Mouse (Mus musculus): ENCODE measurements at regions not wholly inside any gene's neighbourhood (a gene's known extent, or its start where the extent isn't known, plus 50 kb on each side); places are given as distances from the start of the nearest gene placed in this dataset.

DNA sequence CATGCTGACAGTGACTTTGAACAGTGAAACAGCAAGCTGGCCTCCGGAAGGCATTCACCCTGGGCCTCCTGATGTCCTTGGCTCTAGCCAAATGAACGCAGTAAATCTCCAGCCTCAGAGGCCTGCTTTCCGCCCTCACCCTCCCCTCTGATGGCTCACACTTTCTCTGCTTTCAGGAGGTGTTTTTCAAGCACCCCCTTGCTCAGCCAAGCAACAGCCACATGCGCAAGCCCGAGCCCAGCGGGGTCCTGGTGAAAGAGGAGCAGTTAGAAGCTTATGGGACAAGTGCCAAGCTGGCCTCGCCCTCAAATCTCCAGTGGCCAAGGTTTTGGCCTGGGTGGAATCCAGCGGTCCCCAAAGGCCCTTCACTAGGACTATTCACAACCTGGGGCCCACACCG, 109.6 kb upstream of the Zbtb40 start:
- no peak overlapping the region for H3K27ac ChIP-seq
- no peak for ATAC-seq (ENCODE audit: low FRiP score)
- no peaks in the 10 kb centered on the region for H3K36me3 ChIP-seq
- no peak overlapping the region for H3K4me3 ChIP-seq
- H3K9ac ChIP-seq, result 0 out of 2 replicates have a peak overlapping the region, but pooled peaks have one; percentile 30
- H3K4me2 ChIP-seq, result no peak overlapping the region
- H3K9me3 ChIP-seq, result no peaks in the 10 kb centered on the region
- WGBS, result 68% methylated on average over 9 of the region's 9 CpGs
- no peaks in the 10 kb centered on the region; the same call in none of the 2 replicates for H3K4me1 ChIP-seq (replicated peaks)
- H3K27me3 ChIP-seq, result peaks cover 6% of the 10 kb centered on the region

DNA sequence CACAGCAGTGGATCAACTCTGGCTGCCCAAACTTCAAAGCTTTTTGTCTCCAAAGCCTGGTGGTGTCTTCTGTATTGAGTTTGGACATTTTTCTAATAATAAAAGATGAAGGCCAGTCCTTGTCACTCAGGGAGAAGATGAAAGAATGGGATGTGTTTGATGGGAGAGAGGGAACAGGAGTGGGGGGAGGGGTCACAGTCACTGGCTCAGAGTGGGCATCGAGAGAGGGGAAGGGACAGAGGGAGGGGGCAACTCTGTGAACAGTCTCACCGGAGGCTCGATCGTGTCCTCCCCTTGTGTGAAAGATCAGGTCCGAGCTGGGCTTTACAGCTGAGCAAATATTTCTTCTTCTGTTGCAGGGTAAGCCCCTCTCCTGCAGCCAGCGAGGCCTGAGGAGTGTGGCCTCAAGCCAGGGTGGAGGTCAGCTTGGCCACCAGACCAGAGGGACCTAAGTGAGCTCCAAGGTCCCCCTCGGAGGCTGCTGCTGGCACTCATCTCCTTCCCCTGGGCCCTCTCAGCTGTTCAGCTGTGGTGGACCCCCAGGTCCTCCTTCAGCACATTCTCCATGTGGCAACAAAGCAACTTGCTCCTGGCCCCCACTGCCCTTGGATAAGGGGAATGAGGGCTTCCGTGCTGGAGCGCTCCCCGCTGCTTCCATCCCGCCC, 108.0 kb upstream of the Zbtb40 start:
- 59% methylated on average over 11 of the region's 11 CpGs for WGBS
- H3K27ac ChIP-seq, result no peak overlapping the region
- H3K27me3 ChIP-seq, result no peaks in the 10 kb centered on the region
- H3K9me3 ChIP-seq, result no peaks in the 10 kb centered on the region
- no peak for ATAC-seq (ENCODE audit: low FRiP score)
- H3K9ac ChIP-seq, result 0 out of 2 replicates have a peak overlapping the region, but pooled peaks have one; percentile 19
- H3K4me1 ChIP-seq (replicated peaks), result no peaks in the 10 kb centered on the region; the same call in none of the 2 replicates
- H3K36me3 ChIP-seq, result no peaks in the 10 kb centered on the region
- no peak overlapping the region for H3K4me2 ChIP-seq
- no peak overlapping the region for H3K4me3 ChIP-seq

DNA sequence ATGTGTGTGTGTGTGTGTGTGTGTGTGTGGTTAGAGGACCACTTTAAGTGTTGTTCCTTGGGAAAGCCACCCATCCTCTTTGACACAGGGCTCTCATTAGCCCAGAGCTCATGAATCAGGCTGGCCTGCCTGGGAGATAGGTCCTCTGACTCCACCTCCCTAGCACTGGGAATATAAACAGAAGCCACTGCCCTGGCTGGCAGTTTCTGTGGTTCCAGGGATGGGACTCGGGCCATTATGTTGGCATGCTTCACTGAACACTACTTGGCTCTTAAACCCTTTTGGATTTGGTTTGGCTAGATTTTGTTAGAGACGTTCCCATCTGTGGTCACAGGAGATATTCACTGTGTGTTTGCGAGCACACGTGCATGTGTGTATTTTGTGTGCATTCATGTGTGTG, 100.2 kb upstream of the Zbtb40 start:
- Histone ChIP-seq H3K4me3 (no peak overlapping the region), H3K9ac (no peak overlapping the region), H3K36me3 (no peaks in the 10 kb centered on the region), H3K4me2 (no peak overlapping the region), H3K27me3 (no peaks in the 10 kb centered on the region), H3K4me1 (replicated peaks) (no peaks in the 10 kb centered on the region), H3K27ac (0 out of 2 replicates have a peak overlapping the region, but pooled peaks have one; percentile 8), H3K9me3 (no peaks in the 10 kb centered on the region)
- no peak for ATAC-seq (ENCODE audit: low FRiP score)
- 80% methylated on average over 4 of the region's 4 CpGs for WGBS

GRCm38 (mm10) chr4:137147795-137148194, 99.2 kb upstream of the Zbtb40 start:
- Histone ChIP-seq H3K27ac (no peak overlapping the region), H3K9ac (no peak overlapping the region), H3K9me3 (no peaks in the 10 kb centered on the region), H3K4me1 (replicated peaks) (peaks cover 8% of the 10 kb centered on the region; the same call in 1 of the 2 replicates), H3K27me3 (no peaks in the 10 kb centered on the region), H3K4me3 (no peak overlapping the region), H3K36me3 (no peaks in the 10 kb centered on the region), H3K4me2 (no peak overlapping the region)
- ATAC-seq (ENCODE audit: low FRiP score), result no peak
- WGBS, result 79% methylated on average over 13 of the region's 13 CpGs

DNA sequence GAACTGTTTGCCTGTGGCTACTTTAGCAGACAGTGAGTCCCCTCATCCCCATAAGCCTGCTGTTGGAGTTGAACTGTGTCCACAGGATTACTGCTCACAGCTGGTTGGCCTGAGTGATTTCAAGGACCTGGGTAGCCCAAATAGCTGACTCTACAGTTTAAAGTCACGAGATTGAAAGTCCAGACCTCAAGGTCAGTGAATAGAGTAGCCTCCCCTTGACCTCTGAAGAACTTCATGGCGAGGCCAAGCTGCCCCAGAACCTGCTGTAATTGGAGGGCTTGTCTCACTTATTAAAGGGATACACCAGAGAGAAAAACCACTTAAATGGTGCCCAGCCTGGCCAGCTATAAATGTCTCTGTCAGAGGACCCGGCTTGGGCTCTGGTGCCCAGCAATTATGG, 97.7 kb upstream of the Zbtb40 start:
- no peak overlapping the region for H3K4me2 ChIP-seq
- H3K4me3 ChIP-seq, result no peak overlapping the region
- ATAC-seq (ENCODE audit: low FRiP score), result no peak
- no peak overlapping the region for H3K9ac ChIP-seq
- no peaks in the 10 kb centered on the region for H3K36me3 ChIP-seq
- H3K4me1 ChIP-seq (replicated peaks), result peaks cover 18% of the 10 kb centered on the region
- H3K9me3 ChIP-seq, result no peaks in the 10 kb centered on the region
- 73% methylated on average over 3 of the region's 3 CpGs for WGBS
- no peaks in the 10 kb centered on the region for H3K27me3 ChIP-seq
- no peak overlapping the region for H3K27ac ChIP-seq

DNA sequence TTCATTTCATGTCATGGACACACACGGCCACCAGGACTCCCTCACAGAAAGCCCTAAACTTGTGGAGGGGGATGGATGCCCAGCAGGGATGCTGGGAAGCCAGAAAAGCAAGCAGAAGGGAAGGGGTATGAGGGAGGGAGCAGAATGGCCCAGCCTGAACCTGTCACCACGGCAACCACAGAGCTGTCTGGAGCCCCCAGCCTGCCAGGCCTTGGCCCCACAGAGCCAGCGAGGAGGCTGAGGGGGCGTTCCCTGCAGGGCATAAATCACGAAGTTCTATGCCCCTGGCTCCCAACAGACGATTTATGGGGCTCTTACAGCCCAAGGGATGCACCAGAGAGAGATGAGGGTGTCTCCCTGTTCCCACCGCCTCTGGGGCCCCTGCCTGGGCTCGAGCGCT, 93.7 kb upstream of the Zbtb40 start:
- H3K27me3 ChIP-seq, result no peaks in the 10 kb centered on the region
- H3K4me1 ChIP-seq (replicated peaks), result peaks cover 18% of the 10 kb centered on the region
- H3K4me2 ChIP-seq, result no peak overlapping the region
- H3K27ac ChIP-seq, result peak overlapping the region; percentile 48; the same call in 1 of the 2 replicates
- no peaks in the 10 kb centered on the region for H3K9me3 ChIP-seq
- no peaks in the 10 kb centered on the region for H3K36me3 ChIP-seq
- no peak overlapping the region for H3K4me3 ChIP-seq
- ATAC-seq (ENCODE audit: low FRiP score), result peak; percentile 86
- no peak overlapping the region for H3K9ac ChIP-seq
- 14% methylated on average over 9 of the region's 9 CpGs for WGBS

DNA sequence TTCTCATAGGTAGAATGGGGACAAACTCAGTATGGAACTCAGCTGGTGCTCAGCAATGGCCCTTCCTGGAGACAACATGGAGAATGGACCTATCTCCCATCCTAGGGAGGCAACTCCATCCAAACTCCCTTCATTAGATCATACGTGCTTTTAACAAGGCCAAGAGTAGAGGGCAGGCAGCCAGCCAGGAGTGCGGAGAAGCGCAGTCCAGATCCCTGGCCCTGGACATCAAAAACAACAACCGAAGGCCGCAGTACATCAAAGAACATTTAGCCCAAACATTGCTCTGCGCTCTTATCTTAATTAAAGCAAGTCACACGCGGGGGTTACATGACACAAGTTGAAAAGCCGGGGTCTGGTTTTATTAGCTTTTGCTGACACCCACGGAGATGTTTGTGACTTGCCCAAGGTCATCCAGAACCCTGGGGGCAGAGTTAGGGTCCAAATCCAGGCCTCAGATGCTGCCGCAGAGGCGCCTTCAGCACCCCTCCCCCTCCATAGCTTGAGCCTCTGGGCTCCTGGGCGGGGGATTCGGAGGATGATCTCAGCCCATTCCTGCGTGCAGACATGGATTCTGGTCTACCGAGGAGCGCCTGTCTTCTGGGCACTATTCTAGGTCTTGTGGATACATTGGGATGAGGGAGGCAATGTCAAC, 90.6 kb upstream of the Zbtb40 start:
- WGBS, result 87% methylated on average over 17 of the region's 17 CpGs
- Histone ChIP-seq H3K4me1 (replicated peaks) (peaks cover 33% of the 10 kb centered on the region), H3K9ac (no peak overlapping the region), H3K4me3 (no peak overlapping the region), H3K27ac (no peak overlapping the region), H3K27me3 (no peaks in the 10 kb centered on the region), H3K4me2 (no peak overlapping the region), H3K36me3 (no peaks in the 10 kb centered on the region), H3K9me3 (no peaks in the 10 kb centered on the region)
- no peak for ATAC-seq (ENCODE audit: low FRiP score)

DNA sequence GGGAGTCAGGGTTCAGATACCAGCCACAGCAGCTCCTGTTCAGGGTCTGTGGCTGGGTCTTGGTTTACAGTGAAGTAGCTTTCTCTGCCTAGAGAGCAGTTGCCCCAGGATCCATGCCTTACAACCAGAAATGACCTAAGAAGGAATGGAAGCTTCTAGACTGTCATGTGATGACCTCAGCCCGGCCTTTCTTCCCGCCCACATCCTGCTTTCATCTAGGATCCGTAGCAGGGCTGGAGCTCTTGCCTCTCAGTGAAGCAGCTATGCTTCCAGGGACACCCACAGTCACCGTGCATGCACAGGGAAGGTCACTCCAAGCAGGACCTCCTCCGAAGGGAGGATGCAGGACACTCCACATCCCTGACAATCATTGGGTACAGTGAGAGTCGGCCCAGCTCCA, 89.5 kb upstream of the Zbtb40 start:
- Histone ChIP-seq H3K4me1 (replicated peaks) (peaks cover 28% of the 10 kb centered on the region), H3K27ac (no peak overlapping the region), H3K9ac (no peak overlapping the region), H3K4me3 (no peak overlapping the region), H3K4me2 (no peak overlapping the region), H3K27me3 (no peaks in the 10 kb centered on the region; the same call in 1 of the 2 replicates), H3K36me3 (no peaks in the 10 kb centered on the region), H3K9me3 (no peaks in the 10 kb centered on the region)
- no peak for ATAC-seq (ENCODE audit: low FRiP score)
- 78% methylated on average over 6 of the region's 6 CpGs for WGBS

DNA sequence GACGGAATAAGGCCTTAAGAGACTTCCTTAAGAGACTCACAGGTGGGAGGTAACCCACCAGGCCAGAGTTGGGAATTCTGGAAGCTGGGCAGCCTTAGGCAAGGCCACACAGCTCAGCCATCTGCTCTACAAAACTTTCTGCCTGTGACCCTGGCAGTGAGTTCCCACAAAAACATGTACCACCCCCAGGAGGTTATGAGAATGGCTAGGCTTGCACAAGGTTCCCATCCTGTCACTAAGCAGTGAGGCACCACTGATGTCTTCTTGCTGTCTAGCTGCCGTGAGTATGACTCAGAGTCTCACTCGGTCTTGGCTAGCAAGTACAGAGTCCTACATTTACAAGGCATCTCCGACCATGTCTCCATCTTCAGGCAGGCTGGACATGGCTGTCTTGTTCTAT, 87.7 kb upstream of the Zbtb40 start:
- Histone ChIP-seq H3K9ac (no peak overlapping the region), H3K27ac (no peak overlapping the region), H3K9me3 (no peaks in the 10 kb centered on the region), H3K36me3 (no peaks in the 10 kb centered on the region), H3K4me1 (replicated peaks) (peaks cover 15% of the 10 kb centered on the region), H3K4me2 (no peak overlapping the region), H3K4me3 (no peak overlapping the region), H3K27me3 (no peaks in the 10 kb centered on the region; the same call in 1 of the 2 replicates)
- ATAC-seq (ENCODE audit: low FRiP score), result no peak
- 86% methylated on average over 4 of the region's 4 CpGs for WGBS

DNA sequence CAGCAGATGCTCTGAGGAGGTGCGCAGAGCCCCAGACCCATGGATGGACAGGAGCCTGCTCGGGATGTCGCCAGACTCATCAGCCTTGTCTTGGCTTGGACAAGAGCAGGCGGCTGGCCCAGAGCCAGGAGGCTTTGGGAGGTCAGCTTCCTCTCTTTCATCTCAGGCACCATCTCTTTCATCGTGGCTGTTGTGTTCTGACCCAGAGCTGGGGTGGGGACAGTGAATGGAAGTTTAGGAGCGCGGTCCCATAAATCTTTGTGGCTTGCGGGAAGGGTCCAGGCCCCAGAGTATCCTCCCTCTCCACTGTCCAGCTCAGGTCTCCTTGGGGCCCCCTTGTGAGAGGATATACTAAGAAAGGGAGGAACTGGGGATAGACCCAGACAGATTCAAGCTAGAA, 87.2 kb upstream of the Zbtb40 start:
- Histone ChIP-seq H3K4me1 (replicated peaks) (peaks cover 15% of the 10 kb centered on the region), H3K36me3 (no peaks in the 10 kb centered on the region), H3K27ac (no peak overlapping the region), H3K9ac (no peak overlapping the region), H3K4me3 (no peak overlapping the region), H3K27me3 (no peaks in the 10 kb centered on the region; the same call in 1 of the 2 replicates), H3K4me2 (no peak overlapping the region), H3K9me3 (no peaks in the 10 kb centered on the region)
- no peak for ATAC-seq (ENCODE audit: low FRiP score)
- WGBS, result 66% methylated on average over 8 of the region's 8 CpGs

GRCm38 (mm10) chr4:137134553-137134952, 86.0 kb upstream of the Zbtb40 start:
- Histone ChIP-seq H3K4me3 (no peak overlapping the region), H3K36me3 (no peaks in the 10 kb centered on the region), H3K9ac (no peak overlapping the region), H3K27me3 (no peaks in the 10 kb centered on the region; the same call in 1 of the 2 replicates), H3K4me2 (no peak overlapping the region), H3K9me3 (no peaks in the 10 kb centered on the region), H3K27ac (no peak overlapping the region), H3K4me1 (replicated peaks) (peaks cover 15% of the 10 kb centered on the region)
- WGBS, result 46% methylated on average over 5 of the region's 5 CpGs
- ATAC-seq (ENCODE audit: low FRiP score), result no peak

- Histone ChIP-seq H3K4me2 (no peak overlapping the region), H3K27ac (no peak overlapping the region), H3K9me3 (no peaks in the 10 kb centered on the region), H3K4me3 (no peak overlapping the region), H3K4me1 (replicated peaks) (peaks cover 15% of the 10 kb centered on the region), H3K36me3 (no peaks in the 10 kb centered on the region), H3K9ac (no peak overlapping the region), H3K27me3 (no peaks in the 10 kb centered on the region; the same call in 1 of the 2 replicates)
- no peak for ATAC-seq (ENCODE audit: low FRiP score)
- 59% methylated on average over 13 of the region's 13 CpGs for WGBS
These were observed 85.2 kb upstream of the Zbtb40 start for GRCm38 (mm10) chr4:137133789-137134188.

Data from hindbrain, embryonic 13.5 days (tissue).